Mouse (Mus musculus) left cerebral cortex, postnatal 4 days (tissue): Measurements from ENCODE around the gene Magee2. TPM values are rescaled to one million over a fixed set of nuclear protein-coding genes. Genes with fewer than 3 reads are reported as not detected.
"Not testable (repeated sequence)": the region's sequence is repeated elsewhere in the genome, so short reads cannot be mapped to it uniquely, and the experiment has no call there.

Experiments
- DNase-seq: peaks from one replicate; pipeline ENCODE4 v3.0.0-alpha.2; 2022
- intact Hi-C: fragments of 180-260 bp; cut with DNase I; formaldehyde crosslinking; loops from one replicate; pipeline ENCODE4 v1.15.1; 2025
- total RNA-seq, 2 experiments: library from RNA; stranded (reverse); gene quantifications; 2 replicates each; pipeline ENCODE4 v1.2.3; 2021

Gene Magee2
- total RNA-seq = 10 to 100 TPM; 22.0 to 22.2 TPM

DNA sequence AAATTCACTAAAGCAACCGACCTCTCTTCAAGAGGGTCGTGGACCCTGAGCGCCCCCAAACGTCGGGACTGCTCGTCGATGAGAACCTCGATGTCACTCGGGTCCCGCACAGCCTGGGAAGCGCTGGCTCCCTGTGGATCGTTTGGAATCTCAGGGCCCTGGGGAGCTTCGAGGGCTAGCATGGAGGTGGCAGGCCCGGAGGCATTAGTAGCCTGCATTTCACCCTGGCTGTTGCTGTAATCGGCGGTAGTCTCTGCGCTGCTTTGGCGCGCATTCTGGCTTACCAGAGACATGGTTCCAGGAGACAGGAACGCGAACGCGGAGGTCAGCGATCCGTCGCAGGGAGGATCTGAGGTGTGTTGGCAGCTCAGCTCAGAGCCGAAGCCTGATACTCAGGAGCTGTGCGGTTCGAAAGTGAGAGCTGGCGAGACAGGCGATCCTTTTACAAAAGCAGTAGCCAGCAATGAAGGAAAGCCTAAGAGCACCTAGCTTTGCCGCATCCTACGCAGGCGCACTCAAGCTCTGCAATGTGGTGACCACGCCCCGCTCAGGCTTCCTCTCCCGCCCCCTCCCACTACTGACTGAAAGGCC is at the start of gene Magee2:
Magee2 (minus strand) TSS at position 517 of the 591 bp plus-strand sequence.
- intact Hi-C loops = no loop called here
- peak; percentile 58 for DNase-seq

DNA sequence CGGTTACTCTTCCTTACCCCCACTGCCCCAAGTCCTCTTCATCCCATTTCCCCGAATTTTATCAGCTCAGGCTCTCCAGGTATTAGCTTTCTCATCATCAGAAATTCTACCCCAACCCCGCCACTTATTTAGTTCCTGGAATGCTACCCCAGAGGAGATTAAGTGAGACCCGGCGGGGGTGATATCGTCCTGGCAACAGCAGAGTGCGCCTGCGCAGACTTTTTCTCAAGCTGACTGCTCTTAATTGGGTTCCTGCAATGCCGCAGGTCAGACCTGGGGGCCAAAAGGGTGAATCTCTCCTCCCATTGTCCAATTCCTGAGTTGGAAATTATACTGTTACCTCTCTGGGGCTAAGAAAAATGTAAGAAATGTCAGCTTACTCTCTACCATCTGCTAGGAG is 3.5 kb downstream of the Magee2 start:
- DNase-seq = peak; percentile 9
- intact Hi-C loops = no loop called here

DNA sequence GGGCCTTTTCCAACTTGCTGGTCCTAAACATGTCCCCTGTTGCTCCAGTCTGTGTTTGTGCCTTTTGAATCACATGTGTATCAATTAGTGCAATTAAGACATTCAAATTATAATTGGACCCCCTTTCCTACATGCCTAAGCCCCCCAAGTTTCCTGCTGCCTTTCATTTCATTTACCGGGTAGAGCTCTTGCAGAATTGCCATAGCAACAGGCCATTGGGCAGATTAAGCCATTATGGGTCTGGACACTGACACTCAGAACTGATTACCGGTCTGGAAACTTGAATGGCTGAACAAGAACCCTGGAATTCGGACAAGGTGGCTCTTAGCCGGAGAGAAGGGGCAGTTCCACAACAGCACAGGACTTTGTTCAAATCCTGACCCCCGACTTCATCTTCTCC is 39.5 kb downstream of the Magee2 start:
- intact Hi-C loops, DNase-seq: not testable (repeated sequence)

- DNase-seq, intact Hi-C loops: not testable (repeated sequence)
These were observed 40.1 kb downstream of the Magee2 start for GRCm38 (mm10) chrX:104816987-104817386.

DNA sequence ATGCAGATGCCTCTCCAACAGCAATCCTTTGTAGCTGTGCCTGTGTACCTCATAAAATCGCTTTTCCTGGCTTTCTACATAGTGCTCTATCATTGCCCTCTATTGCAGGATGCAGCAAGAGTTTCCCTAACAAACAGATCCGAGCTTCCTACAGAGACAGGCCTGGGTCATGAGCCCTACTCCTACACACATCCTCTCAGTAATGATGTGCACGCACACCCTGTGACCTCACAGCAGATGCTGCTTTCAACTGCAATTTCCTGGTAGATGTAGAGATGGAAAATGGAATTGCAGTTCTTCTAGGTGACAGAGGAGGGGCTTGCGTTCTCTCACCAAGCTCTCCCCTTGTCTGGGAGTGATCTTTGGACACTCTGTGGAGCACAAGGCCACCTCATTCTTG is 43.4 kb downstream of the Magee2 start:
- DNase-seq, intact Hi-C loops: not testable (repeated sequence)

Other genes starting within 250 kb of the Magee2 start
- gene Zdhhc15, start 186.2 kb downstream of the Magee2 start, total RNA-seq = 1 to 10 TPM; 5.5 to 6.0 TPM
- gene Pbdc1, start 222.5 kb upstream of the Magee2 start, total RNA-seq = 10 to 100 TPM; 15.5 to 19.2 TPM